Mouse (Mus musculus) midbrain, postnatal 0 days (tissue): Measurements from ENCODE around the gene Rab3b. TPM values are rescaled to one million over a fixed set of nuclear protein-coding genes. Genes with fewer than 3 reads are reported as not detected.

ENCODE experiments used
- ATAC-seq: fragments of 200-750 bp; cut with Nextera tagmentation; 2 replicates; pipeline ENCODE4 v1.8.0; 2017; ENCODE audit warnings: moderate number of reproducible peaks, mild to moderate bottlenecking, moderate TSS enrichment, moderate library complexity; ENCODE audit not compliant: low FRiP score
- DNase-seq: peaks from one replicate; pipeline ENCODE4 v3.0.0-alpha.2; 2015; ENCODE audit warnings: low spot score
- H3K27ac ChIP-seq: fragments of 300-500 bp; sonication (generic); 2 replicates; pipeline ENCODE4 v1.5.1; 2014; ENCODE audit warnings: low read depth, mild to moderate bottlenecking, low read length, mixed read lengths
- H3K27me3 ChIP-seq: fragments of 300-500 bp; sonication (generic); 2 replicates; pipeline ENCODE4 v1.6.1; 2014; ENCODE audit warnings: low read length, control low read depth, mixed read lengths; ENCODE audit not compliant: insufficient read depth
- H3K36me3 ChIP-seq: fragments of 300-500 bp; sonication (generic); 2 replicates; pipeline ENCODE4 v1.6.1; 2014; ENCODE audit warnings: low read length, control low read depth, mixed read lengths; ENCODE audit not compliant: insufficient read depth
- H3K4me1 ChIP-seq: fragments of 300-500 bp; sonication (generic); 2 replicates; pipeline ENCODE4 v1.6.1; 2014; ENCODE audit warnings: mild to moderate bottlenecking, control low read depth, antibody characterized with exemption, low read length, mixed read lengths; ENCODE audit not compliant: insufficient read depth
- H3K4me2 ChIP-seq: fragments of 300-500 bp; sonication (generic); 2 replicates; pipeline ENCODE4 v1.6.1; 2014; ENCODE audit warnings: low read depth, mild to moderate bottlenecking, low read length, mixed read lengths; ENCODE audit not compliant: poor library complexity, severe bottlenecking
- H3K4me3 ChIP-seq: fragments of 300-500 bp; sonication (generic); 2 replicates; pipeline ENCODE4 v1.5.1; 2014; ENCODE audit warnings: low read depth, mild to moderate bottlenecking, low read length, moderate library complexity
- H3K9ac ChIP-seq: fragments of 300-500 bp; sonication (generic); replicated peaks from 2 replicates; pipeline ENCODE4 v1.6.1; 2014; ENCODE audit warnings: mild to moderate bottlenecking, low read length, moderate library complexity, mixed read lengths; ENCODE audit not compliant: poor library complexity, severe bottlenecking
- H3K9me3 ChIP-seq: fragments of 300-500 bp; sonication (generic); 2 replicates; pipeline ENCODE4 v1.6.1; 2016; ENCODE audit warnings: low read length, control low read depth
- CTCF ChIP-seq: IDR thresholded peaks from 2 replicates; pipeline ENCODE4 v1.5.1; 2016; ENCODE audit warnings: antibody characterized with exemption, mild to moderate bottlenecking
- WGBS: fragments of 180-500 bp; shearing (Covaris S2); extraction: QIAGEN DNeasy Blood & Tissue Kit; methylation state at CpG from one replicate; pipeline ENCODE4 v1.1.7; 2014; 5-methylcytosine and 5-hydroxymethylcytosine counted together
- polyA plus RNA-seq: library from polyadenylated mRNA; unstranded; fragments of >200 nt; fragmentation: Nextera tagmentation; extraction: Ambion mirVana; gene quantifications from 2 replicates; pipeline ENCODE4 v1.2.1, GENCODE M21; 2015
- total RNA-seq: library from RNA; depleted of rRNA; stranded (reverse); fragments of >200 nt; gene quantifications from 2 replicates; pipeline ENCODE4 v1.2.3, GENCODE M21; 2014; rRNA removed

Gene Rab3b
- total and polyA plus RNA-seq, 2 experiments from 2014 or later: 94.5 to 316 TPM

GRCm38 (mm10) chr4:108990571-108990970 lies 111.7 kb downstream of the Rab3b start:
- 92% methylated on average over 6 of the region's 6 CpGs for WGBS
- H3K4me2 ChIP-seq: no peak overlapping the region
- no peak overlapping the region for H3K27ac ChIP-seq
- H3K9ac ChIP-seq: no peak overlapping the region
- no peaks in the 10 kb centered on the region for H3K4me1 ChIP-seq
- no peak for ATAC-seq
- H3K27me3 ChIP-seq: no peaks in the 10 kb centered on the region
- no peaks in the 10 kb centered on the region for H3K36me3 ChIP-seq
- no peaks in the 10 kb centered on the region for H3K9me3 ChIP-seq
- DNase-seq: no peak
- no peak overlapping the region for H3K4me3 ChIP-seq
- TF ChIP-seq CTCF: no peak

DNA sequence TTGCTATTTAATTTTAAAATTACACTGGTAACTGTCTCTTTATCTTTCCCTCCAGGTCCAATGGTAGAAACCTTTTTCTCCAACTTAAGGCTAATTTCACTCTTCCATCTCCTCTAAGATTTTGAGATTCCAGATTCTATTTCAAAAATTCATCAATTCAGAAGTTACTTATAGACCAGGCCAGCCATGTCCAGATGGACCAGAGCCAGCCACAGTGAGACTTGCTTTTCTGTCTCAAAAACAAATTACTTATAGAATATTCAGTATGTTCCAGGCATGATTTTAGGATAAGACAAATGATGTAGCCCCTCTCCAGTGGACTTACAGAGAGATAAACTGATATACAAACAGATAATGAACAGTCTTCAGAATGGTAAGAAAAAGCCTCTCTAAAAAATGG lies 112.9 kb downstream of the Rab3b start:
- no peaks in the 10 kb centered on the region for H3K4me1 ChIP-seq
- H3K27ac ChIP-seq: no peak overlapping the region
- no peak for TF ChIP-seq CTCF
- H3K4me2 ChIP-seq: no peak overlapping the region
- ATAC-seq (no peak), DNase-seq (no peak)
- H3K9ac ChIP-seq: no peak overlapping the region
- H3K4me3 ChIP-seq: no peak overlapping the region
- no peaks in the 10 kb centered on the region for H3K27me3 ChIP-seq
- no peaks in the 10 kb centered on the region for H3K36me3 ChIP-seq
- no peaks in the 10 kb centered on the region for H3K9me3 ChIP-seq

Other genes with a start within 250 kb of the Rab3b start
- 0.16 and 0.38 TPM in 2 replicates for gene 3110021N24Rik, start 159.4 kb upstream of the Rab3b start, total RNA-seq
- 1.1 and 2.5 TPM in 2 replicates for gene 3110021N24Rik, start 159.4 kb upstream of the Rab3b start, polyA plus RNA-seq
- gene Zfyve9, start 98.3 kb upstream of the Rab3b start, total RNA-seq: 29.9 and 36.0 TPM in 2 replicates
- 7.2 and 9.1 TPM in 2 replicates for gene Zfyve9, start 98.3 kb upstream of the Rab3b start, polyA plus RNA-seq
- gene Btf3l4, start 45.4 kb upstream of the Rab3b start, total RNA-seq: 101 and 137 TPM in 2 replicates
- gene Btf3l4, start 45.4 kb upstream of the Rab3b start, polyA plus RNA-seq: 156 and 164 TPM in 2 replicates
- gene Txndc12, start 44.5 kb upstream of the Rab3b start, total RNA-seq: 36.1 and 48.5 TPM in 2 replicates
- gene Txndc12, start 44.5 kb upstream of the Rab3b start, polyA plus RNA-seq: 59.7 and 61.0 TPM in 2 replicates
- gene Kti12, start 31.3 kb upstream of the Rab3b start, total RNA-seq: 24.0 and 34.4 TPM in 2 replicates
- gene Kti12, start 31.3 kb upstream of the Rab3b start, polyA plus RNA-seq: 21.2 and 22.3 TPM in 2 replicates
- 1.3 TPM in 1 of 2 replicates, not detected in the other for gene A730015C16Rik, start 30.4 kb upstream of the Rab3b start, total RNA-seq
- gene A730015C16Rik, start 30.4 kb upstream of the Rab3b start, polyA plus RNA-seq: 0.83 and 1.1 TPM in 2 replicates
- 63.8 and 64.6 TPM in 2 replicates for gene Nrd1, start 121.6 kb downstream of the Rab3b start, total RNA-seq
- 46.0 and 61.4 TPM in 2 replicates for gene Nrd1, start 121.6 kb downstream of the Rab3b start, polyA plus RNA-seq